Mouse (Mus musculus): ENCODE results near the gene Gpr108. TPM values are rescaled to one million over a fixed set of nuclear protein-coding genes. Genes with fewer than 3 reads are reported as not detected.
A peak's percentile ranks its signal among the peaks of the same experiment; 100 is the strongest.
"Not testable (repeated sequence)": the region's sequence is repeated elsewhere in the genome, so short reads cannot be mapped to it uniquely, and the experiment has no call there.

Gpr108 gene
- total RNA-seq (2021): 10 to 100 TPM; 20.5 to 22.6 TPM
- long read RNA-seq, experiment 1, transcript Gpr108-201 (17 exons, 2,064 nt): major isoform, 12 of 27 reads
- long read RNA-seq, experiment 1, transcript Gpr108-204 (17 exons, 2,405 nt): minor isoform, 6 of 27 reads
- long read RNA-seq, experiment 1, partial matches to known transcripts: 5 of 27 reads
- long read RNA-seq, experiment 1, other reads (novel, unspliced or antisense): 4 of 27 reads
- long read RNA-seq, experiment 2, transcript Gpr108-204 (17 exons, 2,405 nt): major isoform, 16 of 36 reads
- long read RNA-seq, experiment 2, transcript Gpr108-201 (17 exons, 2,064 nt): minor isoform, 12 of 36 reads
- long read RNA-seq, experiment 2, partial matches to known transcripts: 3 of 36 reads
- long read RNA-seq, experiment 2, other reads (novel, unspliced or antisense): 5 of 36 reads

GRCm38 (mm10) chr17:57248201-57248699 is at the start of gene Gpr108:
Gene Gpr108, minus strand, starts transcription at chr17:57248446.
- DNase-seq: peak; percentile 78 to 80
- intact Hi-C loops (cut with DNase I): loop anchor here (1.0 kb wide), 1 partner anchor 29 kb away; no protein-coding TSS in a partner anchor

- intact Hi-C loops (cut with DNase I): no loop called here
Observed at GRCm38 (mm10) chr17:57297040-57297439, 48.8 kb upstream of the Gpr108 start.

GRCm38 (mm10) chr17:57295935-57296334 is 47.7 kb upstream of the Gpr108 start:
- DNase-seq: no peak
- intact Hi-C loops (cut with DNase I): no loop called here

More at GRCm38 (mm10) chr17:57297040-57297439, 48.8 kb upstream of the Gpr108 start:
- DNase-seq: no peak

GRCm38 (mm10) chr17:57292968-57293367 is 44.7 kb upstream of the Gpr108 start:
- DNase-seq: no peak
- intact Hi-C loops (cut with DNase I): no loop called here

- DNase-seq: no peak
- intact Hi-C loops (cut with DNase I): no loop called here
Observed at GRCm38 (mm10) chr17:57292302-57292701, 44.1 kb upstream of the Gpr108 start.

- no peak for DNase-seq
- intact Hi-C loops (cut with DNase I): no loop called here
Observed at GRCm38 (mm10) chr17:57290671-57291055, 42.4 kb upstream of the Gpr108 start.

GRCm38 (mm10) chr17:57290001-57290670 is 41.9 kb upstream of the Gpr108 start:
- DNase-seq: no peak
- intact Hi-C loops (cut with DNase I): no loop called here

- intact Hi-C loops (cut with DNase I): no loop called here
- DNase-seq: no peak
Observed at GRCm38 (mm10) chr17:57289252-57289651, 41.0 kb upstream of the Gpr108 start.

- DNase-seq: no peak
- intact Hi-C loops (cut with DNase I): no loop called here
Observed at GRCm38 (mm10) chr17:57286718-57287355, 38.6 kb upstream of the Gpr108 start.

- no peak for DNase-seq
- intact Hi-C loops (cut with DNase I): no loop called here
Observed at GRCm38 (mm10) chr17:57285077-57285476, 36.8 kb upstream of the Gpr108 start.

- no peak for DNase-seq
- intact Hi-C loops (cut with DNase I): no loop called here
Observed at GRCm38 (mm10) chr17:57283906-57284305, 35.7 kb upstream of the Gpr108 start.

GRCm38 (mm10) chr17:57280411-57280810 is 32.2 kb upstream of the Gpr108 start:
- no peak for DNase-seq
- intact Hi-C loops (cut with DNase I): no loop called here

- intact Hi-C loops (cut with DNase I): loop anchor here (5.0 to 10.0 kb wide), 3 partner anchors 53 to 515 kb away; partner anchors contain the start of genes Alkbh7, Clpp and Dus3l
Observed at GRCm38 (mm10) chr17:57279591-57280224, 31.5 kb upstream of the Gpr108 start.

GRCm38 (mm10) chr17:57278943-57279590 is 30.8 kb upstream of the Gpr108 start, which contains the start of gene Vav1:
Gene Vav1, plus strand, starts transcription at chr17:57279100.
- DNase-seq: no peak
- intact Hi-C loops (cut with DNase I): loop anchor here (5.0 to 10.0 kb wide), 3 partner anchors 53 to 514 kb away; partner anchors contain the start of genes Alkbh7, Clpp and Dus3l

More at GRCm38 (mm10) chr17:57279591-57280224, 31.5 kb upstream of the Gpr108 start:
- no peak for DNase-seq

- DNase-seq: no peak
- intact Hi-C loops (cut with DNase I): loop anchor here (5.0 to 10.0 kb wide), 3 partner anchors 54 to 514 kb away; partner anchors contain the start of genes Alkbh7, Clpp and Dus3l
Observed at GRCm38 (mm10) chr17:57278537-57278936, 30.3 kb upstream of the Gpr108 start.

GRCm38 (mm10) chr17:57277598-57278261 is 29.5 kb upstream of the Gpr108 start:
- DNase-seq: not testable (repeated sequence)
- intact Hi-C loops (cut with DNase I): loop anchor here (1.0 to 10.0 kb wide), 5 partner anchors 29 to 513 kb away; partner anchors contain the start of genes Alkbh7, Clpp, Dus3l and Gpr108

- DNase-seq: peak; percentile 39 to 71
- intact Hi-C loops (cut with DNase I): loop anchor here (1.0 to 10.0 kb wide), 5 partner anchors 28 to 512 kb away; partner anchors contain the start of genes Alkbh7, Clpp, Dus3l and Gpr108
Observed at GRCm38 (mm10) chr17:57276634-57277121, 28.4 kb upstream of the Gpr108 start.

- intact Hi-C loops (cut with DNase I): loop anchor here (2.0 to 10.0 kb wide), 4 partner anchors 56 to 511 kb away; partner anchors contain the start of genes Alkbh7, Clpp and Dus3l
- DNase-seq: no peak
Observed at GRCm38 (mm10) chr17:57275997-57276351, 27.7 kb upstream of the Gpr108 start.
